ENCODE assay signal across 10 mouse cellular contexts in genomic region chr16:94714483-94714882, GRCm38 (mm10).
A peak's percentile ranks its signal among the peaks of the same experiment; 100 is the strongest.
DNase-seq lines count a peak whose midpoint lies in the region; ATAC-seq lines count a peak whose summit lies in the region.
"Had no signal": no experiment of that assay in that cellular context is flagged by ENCODE, and none has a peak within 500 bp of the region (broad histone marks: within the 10 kb centered on the region; RNA-seq: fewer than 3 reads in every experiment).

No protein-coding gene starts in this region.

- H3K4me2 ChIP-seq in forebrain, embryonic 11.5 days (ENCODE audit: low read depth, low read length, severe bottlenecking): no peak overlapping the region
- H3K4me2 ChIP-seq: liver, embryonic 15.5 days had no signal

- no peak overlapping the region for H3K4me3 ChIP-seq in forebrain, embryonic 11.5 days (ENCODE audit: low read depth, low read length)
- H3K4me3 ChIP-seq: liver, embryonic 15.5 days had no signal

- WGBS in forebrain, embryonic 11.5 days: 72% methylated on average over 14 of the region's 14 CpGs

- no peaks in the 10 kb centered on the region for H3K27me3 ChIP-seq in forebrain, embryonic 11.5 days (ENCODE audit: control insufficient read depth, insufficient read depth, low read length)
- H3K27me3 ChIP-seq: embryonic facial prominence, embryonic 15.5 days; liver, embryonic 15.5 days had no signal

- no peaks in the 10 kb centered on the region for H3K9me3 ChIP-seq in forebrain, embryonic 11.5 days (ENCODE audit: control insufficient read depth, low read length)
- H3K9me3 ChIP-seq: embryonic facial prominence, embryonic 15.5 days; liver, embryonic 15.5 days had no signal

- H3K4me1 ChIP-seq in forebrain, embryonic 11.5 days (replicated peaks; ENCODE audit: control insufficient read depth, insufficient read depth, low read length): 0 out of 2 replicates have a peak, but pooled peaks cover 2% of the 10 kb centered on the region

- H3K27ac ChIP-seq in forebrain, embryonic 11.5 days (ENCODE audit: low read depth, low read length): no peak overlapping the region
- H3K27ac ChIP-seq: embryonic facial prominence, embryonic 15.5 days; liver, embryonic 15.5 days had no signal

- peak; percentile 58 for DNase-seq in cerebellum, postnatal 10 days
- no peak for DNase-seq in cerebellum, adult 11-12 months
- DNase-seq in urinary bladder, postnatal 14 days (ENCODE audit: low spot score): peak; percentile 12
- DNase-seq in urinary bladder, postnatal 10 days (ENCODE audit: low spot score): no peak
- DNase-seq in kidney, postnatal 14 days: peak; percentile 50
- DNase-seq in layer of hippocampus, adult 8-10 months (ENCODE audit: low spot score in 2 of 2): no peak
- DNase-seq in testis, postnatal 14 days (ENCODE audit: low spot score): no peak
- no peak for DNase-seq in forebrain, embryonic 11.5 days (ENCODE audit: low spot score)

- H3K9ac ChIP-seq in forebrain, embryonic 11.5 days (ENCODE audit: low read length): no peak overlapping the region
- H3K9ac ChIP-seq: embryonic facial prominence, embryonic 15.5 days; liver, embryonic 15.5 days had no signal

- ATAC-seq in forebrain, embryonic 11.5 days (replicated peaks; ENCODE audit: low FRiP score): no peak

- no peaks in the 10 kb centered on the region for H3K36me3 ChIP-seq in forebrain, embryonic 11.5 days (ENCODE audit: control insufficient read depth, insufficient read depth, low read length)
- H3K36me3 ChIP-seq: embryonic facial prominence, embryonic 15.5 days; liver, embryonic 15.5 days had no signal

Comparison
In these comparisons a context has a peak if more than half of its experiments do, and no peak if none do; other contexts are left out.
1. DNase-seq: peak in cerebellum, postnatal 10 days (2 of 2), urinary bladder, postnatal 14 days (single experiment) and kidney, postnatal 14 days (single experiment); none in cerebellum, adult 11-12 months (single experiment), urinary bladder, postnatal 10 days (single experiment), layer of hippocampus, adult 8-10 months (0 of 2), testis, postnatal 14 days (single experiment) and forebrain, embryonic 11.5 days (single experiment).